Mouse (Mus musculus) layer of hippocampus, adult 9-11 months (tissue): Measurements from ENCODE around the gene Bdkrb2.

ENCODE experiments used
- DNase-seq: peaks from one replicate; pipeline ENCODE4 v3.0.0; 2022

Gene Bdkrb2

GRCm38 (mm10) chr12:105597135-105597534 lies 34.1 kb downstream of the Bdkrb2 start:
- DNase-seq, result no peak

- no peak for DNase-seq
Measured at GRCm38 (mm10) chr12:105598503-105598902, 35.5 kb downstream of the Bdkrb2 start.

- no peak for DNase-seq
Measured at GRCm38 (mm10) chr12:105599098-105599497, 36.1 kb downstream of the Bdkrb2 start.

GRCm38 (mm10) chr12:105601586-105601985 lies 38.6 kb downstream of the Bdkrb2 start:
- DNase-seq, result no peak

GRCm38 (mm10) chr12:105602581-105603210 lies 39.7 kb downstream of the Bdkrb2 start, which contains the start of gene Bdkrb1:
Gene Bdkrb1 (plus strand): TSS chr12:105603085.
- DNase-seq, result no peak

- no peak for DNase-seq
Measured at GRCm38 (mm10) chr12:105603904-105604303, 40.9 kb downstream of the Bdkrb2 start.

GRCm38 (mm10) chr12:105605212-105605611 lies 42.2 kb downstream of the Bdkrb2 start:
- no peak for DNase-seq

GRCm38 (mm10) chr12:105606881-105607280 lies 43.9 kb downstream of the Bdkrb2 start:
- no peak for DNase-seq

- DNase-seq, result no peak
Measured at GRCm38 (mm10) chr12:105611045-105611444, 48.0 kb downstream of the Bdkrb2 start.

- peak; percentile 41 for DNase-seq
Measured at GRCm38 (mm10) chr12:105611748-105612147, 48.7 kb downstream of the Bdkrb2 start.

GRCm38 (mm10) chr12:105613559-105613958 lies 50.5 kb downstream of the Bdkrb2 start:
- DNase-seq, result no peak

- no peak for DNase-seq
Measured at GRCm38 (mm10) chr12:105622048-105622447, 59.0 kb downstream of the Bdkrb2 start.

- no peak for DNase-seq
Measured at GRCm38 (mm10) chr12:105622981-105623539, 60.0 kb downstream of the Bdkrb2 start.

GRCm38 (mm10) chr12:105625798-105626197 lies 62.8 kb downstream of the Bdkrb2 start:
- peak; percentile 36 for DNase-seq

- DNase-seq, result no peak
Measured at GRCm38 (mm10) chr12:105634374-105635067, 71.5 kb downstream of the Bdkrb2 start.

- DNase-seq, result no peak
Measured at GRCm38 (mm10) chr12:105636551-105636950, 73.5 kb downstream of the Bdkrb2 start.

- no peak for DNase-seq
Measured at GRCm38 (mm10) chr12:105637554-105637953, 74.5 kb downstream of the Bdkrb2 start.

GRCm38 (mm10) chr12:105642770-105643321 lies 79.8 kb downstream of the Bdkrb2 start:
- no peak for DNase-seq
